In the genomic region with DNA sequence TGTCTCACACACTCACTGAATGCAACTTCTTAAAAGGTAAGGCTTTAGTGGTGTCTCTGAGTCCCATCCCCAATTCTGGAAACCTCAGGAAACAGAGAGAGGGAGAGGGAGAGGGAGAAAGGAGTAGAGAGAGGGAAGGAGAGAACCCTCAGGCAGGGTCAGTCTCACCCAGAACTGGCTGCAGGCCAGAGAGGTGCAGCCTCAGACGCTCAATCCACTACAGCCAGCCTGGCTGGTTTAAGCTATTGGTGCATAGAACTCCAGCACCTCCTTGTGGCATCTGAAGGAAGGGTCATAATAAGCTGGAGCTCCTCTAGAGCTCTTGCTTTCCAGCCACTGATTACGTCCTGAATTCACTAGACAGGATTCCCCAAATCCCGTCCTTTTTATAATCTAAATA, we compare ENCODE assay signal across 8 mouse cellular contexts. TPM values are rescaled to one million over a fixed set of nuclear protein-coding genes. Genes with fewer than 3 reads are reported as not detected.
DNase-seq lines count a peak whose midpoint lies in the region; ATAC-seq and TF ChIP-seq lines count a peak whose summit lies in the region.

No protein-coding gene starts in this region.

- TF ChIP-seq RAD21 in CH12.LX (IDR thresholded peaks at IDR 0.05; ENCODE audit: low read depth, low read length): peak; percentile 72

- dilution Hi-C loops in CH12.LX (cut with MboI; ENCODE audit: extremely low pct_ligation_motif_present, extremely low pct_unique_long_range_greater_than_20kb, low sequenced_read_pairs): no loop called here

- H3K4me1 ChIP-seq in CH12.LX (ENCODE audit: control insufficient read depth in 1 of 2, insufficient read depth in 2 of 2): peaks cover 0 to 16% of the 10 kb centered on the region in 2 experiments; a peak in 2 of 4 replicates
- H3K4me1 ChIP-seq in heart, embryonic 11.5 days (ENCODE audit: control insufficient read depth, insufficient read depth, low read length): peaks cover 24% of the 10 kb centered on the region
- H3K4me1 ChIP-seq in liver, embryonic 15.5 days (replicated peaks): peaks cover 9% of the 10 kb centered on the region

- WGBS in heart, embryonic 11.5 days (ENCODE audit: insufficient replicate concordance): 20% methylated on average over 3 of the region's 3 CpGs
- WGBS in liver, embryonic 15.5 days (ENCODE audit: insufficient replicate concordance): 16% methylated on average over 3 of the region's 3 CpGs

- in situ Hi-C loops in CH12.LX (cut with MboI; ENCODE audit: low pct_ligation_motif_present, low pct_unique_long_range_greater_than_20kb, low sequenced_read_pairs): no loop called here

- no peak for TF ChIP-seq EP300 in CH12.LX (IDR thresholded peaks at IDR 0.05; ENCODE audit: low read length)

- no peaks in the 10 kb centered on the region for H3K27me3 ChIP-seq in CH12.LX (replicated peaks)
- H3K27me3 ChIP-seq in heart, embryonic 11.5 days (ENCODE audit: control insufficient read depth, insufficient read depth, low read length): no peaks in the 10 kb centered on the region
- peaks cover 19% of the 10 kb centered on the region for H3K27me3 ChIP-seq in liver, embryonic 15.5 days

- H3K4me2 ChIP-seq in CH12.LX (ENCODE audit: insufficient read depth, low read depth, poor library complexity, severe bottlenecking): no peak overlapping the region
- no peak overlapping the region for H3K4me2 ChIP-seq in heart, embryonic 11.5 days
- no peak overlapping the region for H3K4me2 ChIP-seq in liver, embryonic 15.5 days

- no peak; the same call in 1 of the 2 replicates for ATAC-seq in heart, embryonic 11.5 days (replicated peaks; ENCODE audit: insufficient number of reproducible peaks, low FRiP score, low TSS enrichment)
- ATAC-seq in liver, embryonic 15.5 days (ENCODE audit: insufficient read depth): peak; percentile 56; the same call in 1 of the 2 replicates
- ATAC-seq in neutrophil, adult 5-6 weeks (ENCODE audit: extremely low read depth, insufficient number of reproducible peaks, low FRiP score, poor library complexity, severe bottlenecking): peak; percentile 45; the same call in 1 of the 2 replicates

- H3K36me3 ChIP-seq in CH12.LX (replicated peaks in 1 of 2; ENCODE audit: control insufficient read depth in 1 of 2, insufficient read depth in 1 of 2, low read length in 1 of 2): peaks cover 37 to 71% of the 10 kb centered on the region in 2 experiments
- peaks cover 8% of the 10 kb centered on the region; the same call in 1 of the 2 replicates for H3K36me3 ChIP-seq in heart, embryonic 11.5 days (ENCODE audit: control insufficient read depth, insufficient read depth, low read length)
- peaks cover 31% of the 10 kb centered on the region for H3K36me3 ChIP-seq in liver, embryonic 15.5 days (replicated peaks)

- no peak overlapping the region for H3K9ac ChIP-seq in CH12.LX (ENCODE audit: insufficient read depth, low read depth)
- no peak overlapping the region for H3K9ac ChIP-seq in heart, embryonic 11.5 days (ENCODE audit: low read depth, low read length)
- H3K9ac ChIP-seq in liver, embryonic 15.5 days: no peak overlapping the region

- no peak overlapping the region for H3K4me3 ChIP-seq in CH12.LX (replicated peaks in 1 of 3; ENCODE audit: low read depth in 2 of 3, low read length in 2 of 3, poor library complexity in 1 of 3)
- no peak overlapping the region for H3K4me3 ChIP-seq in heart, embryonic 11.5 days (ENCODE audit: low read depth, low read length)
- H3K4me3 ChIP-seq in liver, embryonic 15.5 days (replicated peaks): no peak overlapping the region

- no peaks in the 10 kb centered on the region for H3K79me2 ChIP-seq in CH12.LX (replicated peaks; ENCODE audit: control insufficient read depth, extremely low read depth, insufficient read depth, poor library complexity, severe bottlenecking)

- DNase-seq in CH12.LX (ENCODE audit: extremely low read depth): peak; percentile 51
- DNase-seq in ZHBTc4 (ENCODE audit: low read depth, low spot score): peak; percentile 80
- DNase-seq in embryo, embryonic 10.5 days (ENCODE audit: low spot score): peak; percentile 83
- DNase-seq in kidney, adult 9 months: peak; percentile 89
- DNase-seq in urinary bladder, postnatal 4 days (ENCODE audit: low spot score in 2 of 2): peak; percentile 62 to 74

- no peaks in the 10 kb centered on the region for H3K9me3 ChIP-seq in CH12.LX (replicated peaks; ENCODE audit: low read length)
- no peaks in the 10 kb centered on the region for H3K9me3 ChIP-seq in heart, embryonic 11.5 days (replicated peaks; ENCODE audit: control insufficient read depth, low read length)
- no peaks in the 10 kb centered on the region for H3K9me3 ChIP-seq in liver, embryonic 15.5 days (replicated peaks)

- no peak overlapping the region for H3K27ac ChIP-seq in CH12.LX (ENCODE audit: insufficient read depth, low read depth)
- H3K27ac ChIP-seq in heart, embryonic 11.5 days (ENCODE audit: low read depth, low read length): peak overlapping the region; percentile 74
- H3K27ac ChIP-seq in liver, embryonic 15.5 days (replicated peaks): no peak overlapping the region

- TF ChIP-seq CTCF in CH12.LX (conservative IDR thresholded peaks at IDR 0.05 in 1 of 2, IDR thresholded peaks at IDR 0.05 in 1 of 2; ENCODE audit: low read depth in 2 of 2, low read length in 2 of 2): peak; percentile 22 to 73; a peak in 3 of 4 replicates

- TF ChIP-seq POLR2A in CH12.LX (IDR thresholded peaks at IDR 0.05; ENCODE audit: low read depth, low read length): no peak

TF ChIP-seq in CH12.LX, 34 proteins besides CTCF, POLR2A, EP300 and RAD21:
- TF ChIP-seq MYC (IDR thresholded peaks at IDR 0.05; ENCODE audit: low read depth, low read length): no peak
- TF ChIP-seq IRF4 (IDR thresholded peaks at IDR 0.05; ENCODE audit: low read depth, low read length): 0 out of 2 replicates have a peak, but pooled peaks have one; percentile 5
- peak; percentile 58 for TF ChIP-seq SMC3 (IDR thresholded peaks at IDR 0.05; ENCODE audit: low read depth, low read length)

RNA-seq across cellular contexts. Expression of a gene that starts 1.0 kb away (rescaled TPM):
- total RNA-seq in CH12.LX (2012; rRNA removed) (0.46 and 0.59 TPM in 2 replicates), CH12.LX (2014; rRNA removed) (0.28 TPM in 1 of 2 replicates, not detected in the other)
- 1.6 and 2.3 TPM in 2 replicates for polyA plus RNA-seq in CH12.LX (2012; ENCODE audit: insufficient read length, low read depth)
- polyA plus RNA-seq in heart, embryonic 11.5 days (2014; fragmentation: Nextera tagmentation; extraction: Ambion mirVana): 365 and 386 TPM in 2 replicates
- polyA plus RNA-seq in liver, embryonic 15.5 days (2015; fragmentation: Nextera tagmentation; extraction: Ambion mirVana): 6.3 and 7.5 TPM in 2 replicates
- 1.5 and 4.5 TPM in 2 replicates for total RNA-seq in neutrophil, adult 5-6 weeks (2017)

RNA-seq across cellular contexts. Expression of a gene that starts 18.2 kb away (rescaled TPM):
- total RNA-seq in CH12.LX (2012; rRNA removed) (41.0 and 47.8 TPM in 2 replicates), CH12.LX (2014; rRNA removed) (36.4 and 38.9 TPM in 2 replicates)
- 110 and 143 TPM in 2 replicates for polyA plus RNA-seq in CH12.LX (2012; ENCODE audit: insufficient read length, low read depth)
- 34.7 and 36.0 TPM in 2 replicates for polyA plus RNA-seq in heart, embryonic 11.5 days (2014; fragmentation: Nextera tagmentation; extraction: Ambion mirVana)
- polyA plus RNA-seq in liver, embryonic 15.5 days (2015; fragmentation: Nextera tagmentation; extraction: Ambion mirVana): 16.5 and 21.4 TPM in 2 replicates
- 105 and 140 TPM in 2 replicates for total RNA-seq in neutrophil, adult 5-6 weeks (2017)

RNA-seq across cellular contexts. Expression of a gene that starts 30.2 kb away (rescaled TPM):
- total RNA-seq in CH12.LX (2012; rRNA removed): 9.4 and 9.7 TPM in 2 replicates
- 4.4 and 5.3 TPM in 2 replicates for total RNA-seq in CH12.LX (2014; rRNA removed)
- 16.1 and 19.4 TPM in 2 replicates for polyA plus RNA-seq in CH12.LX (2012; ENCODE audit: insufficient read length, low read depth)
- polyA plus RNA-seq in heart, embryonic 11.5 days (2014; fragmentation: Nextera tagmentation; extraction: Ambion mirVana): 39.3 and 45.9 TPM in 2 replicates
- 13.8 and 15.2 TPM in 2 replicates for polyA plus RNA-seq in liver, embryonic 15.5 days (2015; fragmentation: Nextera tagmentation; extraction: Ambion mirVana)
- total RNA-seq in neutrophil, adult 5-6 weeks (2017): 48.1 and 50.2 TPM in 2 replicates

RNA-seq across cellular contexts. Expression of a gene that starts 30.6 kb away (rescaled TPM):
- 18.5 and 21.2 TPM in 2 replicates for total RNA-seq in CH12.LX (2012; rRNA removed)
- total RNA-seq in CH12.LX (2014; rRNA removed): 16.5 and 20.9 TPM in 2 replicates
- 15.5 and 17.9 TPM in 2 replicates for polyA plus RNA-seq in CH12.LX (2012; ENCODE audit: insufficient read length, low read depth)
- polyA plus RNA-seq in heart, embryonic 11.5 days (2014; fragmentation: Nextera tagmentation; extraction: Ambion mirVana): 11.2 and 16.7 TPM in 2 replicates
- 7.7 and 9.3 TPM in 2 replicates for polyA plus RNA-seq in liver, embryonic 15.5 days (2015; fragmentation: Nextera tagmentation; extraction: Ambion mirVana)
- 36.6 and 42.8 TPM in 2 replicates for total RNA-seq in neutrophil, adult 5-6 weeks (2017)

Comparison
In these comparisons a context has a peak if more than half of its experiments do, and no peak if none do; other contexts are left out.
1. RNA of a gene that starts 1.0 kb away (polyA plus RNA-seq): 365 to 386 TPM in heart, embryonic 11.5 days; 6.3 to 7.5 TPM in liver, embryonic 15.5 days and 1.6 to 2.3 TPM in CH12.LX; every median in the first group is over 10 times any median in the second.
2. Peak in every context shown above with its lines, with median percentiles within 50 percentile points of each other: DNase-seq.